Mouse (Mus musculus): ENCODE data around the gene Trpc2. TPM values are rescaled to one million over a fixed set of nuclear protein-coding genes. Genes with fewer than 3 reads are reported as not detected.
A peak's percentile ranks its signal among the peaks of the same experiment; 100 is the strongest.

Trpc2 gene
- total and polyA plus RNA-seq, 2 experiments from 2014 or later = not detected

DNA sequence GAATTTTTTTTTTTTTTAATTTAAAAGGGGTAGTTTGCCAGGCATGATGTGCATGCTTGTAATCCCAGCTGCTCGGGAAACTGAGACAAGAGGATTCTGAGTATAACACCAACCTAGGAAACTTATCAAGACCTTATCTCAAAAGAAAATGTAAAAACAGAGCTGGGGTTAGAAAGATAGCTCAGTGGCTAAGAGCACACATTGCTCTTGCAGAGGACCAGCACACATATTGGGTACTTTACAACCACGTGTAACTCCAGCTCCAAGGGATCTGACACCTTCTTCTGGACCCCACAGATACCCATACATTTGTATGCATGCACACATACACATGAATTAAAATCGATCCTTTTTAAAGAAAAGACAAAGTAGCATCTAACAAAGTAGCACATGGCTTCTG, 21.6 kb upstream of the Trpc2 start:
- WGBS = 95% methylated on average over 3 of the region's 3 CpGs
- ATAC-seq (ENCODE audit: low FRiP score) = no peak
- H3K9ac ChIP-seq (replicated peaks; ENCODE audit: low read length, poor library complexity, severe bottlenecking) = no peak overlapping the region

GRCm38 (mm10) chr7:102062203-102062602, 20.7 kb upstream of the Trpc2 start:
- H3K9ac ChIP-seq (replicated peaks; ENCODE audit: low read length, poor library complexity, severe bottlenecking) = no peak overlapping the region
- WGBS = 92% methylated on average over 1 of the region's 1 CpGs
- no peak for DNase-seq (ENCODE audit: low spot score)
- TF ChIP-seq CTCF (IDR thresholded peaks at IDR 0.05) = no peak
- ATAC-seq (ENCODE audit: low FRiP score) = no peak
- no peak overlapping the region for H3K4me3 ChIP-seq (ENCODE audit: low read depth, low read length)
- H3K4me2 ChIP-seq (ENCODE audit: low read depth, low read length, poor library complexity, severe bottlenecking) = no peak overlapping the region
- H3K9me3 ChIP-seq (ENCODE audit: low read length) = no peaks in the 10 kb centered on the region
- H3K27me3 ChIP-seq (ENCODE audit: insufficient read depth, low read length) = no peaks in the 10 kb centered on the region
- H3K36me3 ChIP-seq (ENCODE audit: insufficient read depth, low read length) = peaks cover 4% of the 10 kb centered on the region; the same call in 1 of the 2 replicates
- peaks cover 8% of the 10 kb centered on the region; the same call in 1 of the 2 replicates for H3K4me1 ChIP-seq (ENCODE audit: insufficient read depth, low read length)
- H3K27ac ChIP-seq (ENCODE audit: low read depth, low read length) = no peak overlapping the region

More for the DNA sequence above, 21.6 kb upstream of the Trpc2 start:
- Histone ChIP-seq H3K36me3 (ENCODE audit: insufficient read depth, low read length) (peaks cover 4% of the 10 kb centered on the region; the same call in 1 of the 2 replicates), H3K27ac (ENCODE audit: low read depth, low read length) (no peak overlapping the region), H3K27me3 (ENCODE audit: insufficient read depth, low read length) (no peaks in the 10 kb centered on the region), H3K4me2 (ENCODE audit: low read depth, low read length, poor library complexity, severe bottlenecking) (no peak overlapping the region), H3K4me1 (ENCODE audit: insufficient read depth, low read length) (peaks cover 8% of the 10 kb centered on the region; the same call in 1 of the 2 replicates), H3K9me3 (ENCODE audit: low read length) (no peaks in the 10 kb centered on the region), H3K4me3 (ENCODE audit: low read depth, low read length) (no peak overlapping the region)
- no peak for DNase-seq (ENCODE audit: low spot score)
- no peak for TF ChIP-seq CTCF (IDR thresholded peaks at IDR 0.05)

DNA sequence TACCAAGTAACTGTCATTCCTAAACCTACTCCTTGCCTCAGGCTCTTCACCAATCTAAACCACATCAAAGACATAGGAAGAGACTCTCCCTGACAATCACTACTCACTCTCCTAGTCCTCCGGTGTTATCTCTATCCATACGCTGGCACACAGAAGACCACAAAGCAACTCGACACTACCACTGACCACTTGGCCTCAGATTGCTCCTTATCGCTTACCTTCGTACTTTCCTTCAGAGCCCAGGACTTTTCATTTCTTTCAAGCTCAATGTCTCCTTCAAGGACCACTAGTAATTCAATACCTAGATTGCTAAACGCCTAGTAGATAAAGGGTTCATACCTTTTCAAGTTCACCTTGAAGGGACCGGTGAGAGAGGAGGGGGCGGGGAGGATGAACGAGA, 19.0 kb upstream of the Trpc2 start:
- no peak overlapping the region for H3K27ac ChIP-seq (ENCODE audit: low read depth, low read length)
- WGBS = 92% methylated on average over 9 of the region's 9 CpGs
- H3K9me3 ChIP-seq (ENCODE audit: low read length) = no peaks in the 10 kb centered on the region
- H3K4me1 ChIP-seq (ENCODE audit: insufficient read depth, low read length) = peaks cover 8% of the 10 kb centered on the region; the same call in 1 of the 2 replicates
- peak overlapping the region; percentile 64 for H3K4me3 ChIP-seq (ENCODE audit: low read depth, low read length)
- H3K9ac ChIP-seq (replicated peaks; ENCODE audit: low read length, poor library complexity, severe bottlenecking) = no peak overlapping the region
- H3K27me3 ChIP-seq (ENCODE audit: insufficient read depth, low read length) = no peaks in the 10 kb centered on the region
- H3K36me3 ChIP-seq (ENCODE audit: insufficient read depth, low read length) = no peaks in the 10 kb centered on the region
- H3K4me2 ChIP-seq (ENCODE audit: low read depth, low read length, poor library complexity, severe bottlenecking) = peak overlapping the region; percentile 63
- ATAC-seq (ENCODE audit: low FRiP score) (no peak), DNase-seq (ENCODE audit: low spot score) (no peak)
- no peak for TF ChIP-seq CTCF (IDR thresholded peaks at IDR 0.05)

DNA sequence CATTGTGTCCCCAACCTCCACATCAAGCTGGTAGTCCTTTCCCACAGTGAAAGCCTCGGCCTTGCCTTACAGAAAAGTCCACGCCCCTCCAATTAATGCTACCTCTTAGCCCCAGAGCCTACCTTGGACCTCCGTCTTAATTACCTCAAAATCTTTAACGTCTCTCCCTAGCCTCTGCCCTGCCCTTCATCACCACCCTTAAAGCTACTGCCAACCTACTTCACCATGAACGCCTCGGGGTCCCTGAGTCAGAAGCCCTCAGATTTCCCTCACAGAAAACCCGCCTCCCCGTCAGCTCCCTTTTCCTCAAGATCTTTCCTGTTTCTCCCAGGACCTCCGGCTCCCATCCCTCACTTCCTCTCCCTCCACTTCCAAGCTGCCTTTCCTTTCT, 18.3 kb upstream of the Trpc2 start:
- no peaks in the 10 kb centered on the region for H3K36me3 ChIP-seq (ENCODE audit: insufficient read depth, low read length)
- H3K9me3 ChIP-seq (ENCODE audit: low read length) = no peaks in the 10 kb centered on the region
- peaks cover 8% of the 10 kb centered on the region; the same call in 1 of the 2 replicates for H3K4me1 ChIP-seq (ENCODE audit: insufficient read depth, low read length)
- peak overlapping the region; percentile 83 for H3K27ac ChIP-seq (ENCODE audit: low read depth, low read length)
- no peak for TF ChIP-seq CTCF (IDR thresholded peaks at IDR 0.05)
- peak overlapping the region; percentile 64 for H3K4me3 ChIP-seq (ENCODE audit: low read depth, low read length)
- DNase-seq (ENCODE audit: low spot score) = peak; percentile 21
- under 1% methylated on average over 9 of the region's 9 CpGs for WGBS
- peak overlapping the region; percentile 63 for H3K4me2 ChIP-seq (ENCODE audit: low read depth, low read length, poor library complexity, severe bottlenecking)
- ATAC-seq (ENCODE audit: low FRiP score) = peak; percentile 50
- H3K9ac ChIP-seq (replicated peaks; ENCODE audit: low read length, poor library complexity, severe bottlenecking) = peak overlapping the region; percentile 77
- no peaks in the 10 kb centered on the region for H3K27me3 ChIP-seq (ENCODE audit: insufficient read depth, low read length)

DNA sequence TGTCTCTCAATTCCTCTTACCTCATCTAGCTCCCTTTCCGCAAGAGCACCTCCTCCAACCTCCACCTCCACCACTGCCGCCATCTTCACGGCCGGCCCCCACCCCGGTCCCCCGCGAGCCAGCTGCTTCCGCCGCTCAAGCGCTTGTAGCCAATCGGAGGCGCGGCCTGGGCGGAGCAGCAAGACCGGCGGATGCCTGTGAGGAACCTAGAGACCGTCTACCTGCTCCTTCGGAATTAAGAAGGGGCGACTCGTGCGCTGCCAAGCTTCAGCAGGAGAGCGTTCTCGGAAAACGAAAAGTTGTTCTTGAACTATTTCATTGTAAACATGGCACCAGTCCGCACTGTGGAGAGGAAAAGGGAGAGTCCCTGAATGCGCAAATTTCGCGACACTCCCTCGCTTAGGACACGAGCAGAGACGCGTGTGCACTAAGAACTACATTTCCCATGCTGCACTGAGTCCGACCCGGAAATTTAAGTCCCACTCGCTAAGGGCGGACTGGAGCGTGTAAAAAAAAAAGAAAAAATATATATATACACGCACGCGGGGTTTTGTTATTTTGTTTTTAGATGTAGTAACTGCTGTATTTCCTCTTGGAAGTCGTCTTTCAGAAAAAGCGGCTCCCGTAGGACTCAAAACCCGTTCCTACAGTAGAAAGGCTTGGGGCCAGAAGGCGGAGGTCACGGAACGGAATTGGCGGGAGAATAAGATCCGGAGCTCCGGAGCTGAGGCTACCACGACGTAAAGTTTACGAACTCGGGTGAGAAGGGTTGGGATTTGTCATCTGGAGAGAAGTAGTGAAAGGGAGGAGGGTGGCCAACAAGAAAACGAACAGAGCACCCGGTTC, 17.6 kb upstream of the Trpc2 start, which contains the start of the genes Rnf121, Xndc1 and Xntrpc:
Rnf121 (minus strand) TSS at position 424 of the 846 bp plus-strand sequence.
Xndc1 (plus strand) TSS at position 466 of the 846 bp plus-strand sequence.
Xntrpc (plus strand) TSS at position 668 of the 846 bp plus-strand sequence.
- no peak for TF ChIP-seq CTCF (IDR thresholded peaks at IDR 0.05)
- peak; percentile 95 for DNase-seq (ENCODE audit: low spot score)
- peak within 1 kb of the TSS; percentile 63 for H3K4me2 ChIP-seq (ENCODE audit: low read depth, low read length, poor library complexity, severe bottlenecking)
- H3K27me3 ChIP-seq (ENCODE audit: insufficient read depth, low read length) = no peaks in the 10 kb centered on the region
- H3K9me3 ChIP-seq (ENCODE audit: low read length) = no peaks in the 10 kb centered on the region
- WGBS = under 1% methylated on average over 56 of the region's 56 CpGs
- ATAC-seq (ENCODE audit: low FRiP score) = peak; percentile 99
- H3K36me3 ChIP-seq (ENCODE audit: insufficient read depth, low read length) = no peaks in the 10 kb centered on the region
- peak within 1 kb of the TSS; percentile 64 for H3K4me3 ChIP-seq (ENCODE audit: low read depth, low read length)
- peak within 1 kb of the TSS; percentile 77 for H3K9ac ChIP-seq (replicated peaks; ENCODE audit: low read length, poor library complexity, severe bottlenecking)
- peaks cover 8% of the 10 kb centered on the region; the same call in 1 of the 2 replicates for H3K4me1 ChIP-seq (ENCODE audit: insufficient read depth, low read length)
- H3K27ac ChIP-seq (ENCODE audit: low read depth, low read length) = peak within 1 kb of the TSS; percentile 83

GRCm38 (mm10) chr7:102066363-102066762, 16.6 kb upstream of the Trpc2 start:
- Histone ChIP-seq H3K9ac (replicated peaks; ENCODE audit: low read length, poor library complexity, severe bottlenecking) (no peak overlapping the region; the same call in 1 of the 2 replicates), H3K36me3 (ENCODE audit: insufficient read depth, low read length) (no peaks in the 10 kb centered on the region), H3K4me1 (ENCODE audit: insufficient read depth, low read length) (peaks cover 8% of the 10 kb centered on the region; the same call in 1 of the 2 replicates), H3K9me3 (ENCODE audit: low read length) (no peaks in the 10 kb centered on the region), H3K4me2 (ENCODE audit: low read depth, low read length, poor library complexity, severe bottlenecking) (peak overlapping the region; percentile 51), H3K4me3 (ENCODE audit: low read depth, low read length) (peak overlapping the region; percentile 64), H3K27me3 (ENCODE audit: insufficient read depth, low read length) (no peaks in the 10 kb centered on the region), H3K27ac (ENCODE audit: low read depth, low read length) (no peak overlapping the region)
- DNase-seq (ENCODE audit: low spot score) (no peak), ATAC-seq (ENCODE audit: low FRiP score) (no peak)
- 77% methylated on average over 6 of the region's 6 CpGs for WGBS
- no peak for TF ChIP-seq CTCF (IDR thresholded peaks at IDR 0.05)

Data from midbrain, postnatal 0 days (tissue).